Mouse (Mus musculus): ENCODE data around the gene Mrps26. TPM values are rescaled to one million over a fixed set of nuclear protein-coding genes. Genes with fewer than 3 reads are reported as not detected.

Mrps26 gene
- polyA plus RNA-seq, 1 experiment, result 95.9 TPM

DNA sequence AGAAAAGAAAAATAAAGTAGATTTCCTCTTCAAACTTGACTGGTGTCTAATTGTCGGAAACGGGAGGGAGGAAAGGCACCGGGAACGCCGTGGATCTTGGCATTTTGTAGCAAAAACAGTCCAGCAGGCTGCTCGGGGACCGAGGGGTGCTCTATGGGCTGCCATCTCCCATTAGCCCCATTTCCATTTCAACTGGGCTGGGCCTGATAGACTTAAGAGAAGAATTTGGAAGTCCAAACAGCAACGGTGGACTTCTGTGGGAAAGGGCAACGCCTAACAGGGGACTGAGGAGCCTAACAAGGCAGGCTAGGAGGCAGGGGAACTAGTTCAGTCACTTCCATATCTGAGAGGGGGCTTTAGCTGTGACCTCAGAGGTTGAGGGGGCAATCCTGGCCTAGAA, 13.5 kb downstream of the Mrps26 start:
- DNase-seq, result peak in 1 of 2 experiments; percentile 23
- WGBS, result 22% methylated on average over 9 of the region's 9 CpGs
- H3K27me3 ChIP-seq (ENCODE audit: control insufficient read depth, insufficient read depth, low read length), result no peaks in the 10 kb centered on the region; the same call in 1 of the 2 replicates
- no peak overlapping the region for H3K4me3 ChIP-seq (replicated peaks; ENCODE audit: insufficient read depth, low read depth, low read length)
- TF ChIP-seq POLR2A (IDR thresholded peaks at IDR 0.05; ENCODE audit: borderline replicate concordance, insufficient read depth, low read length), result no peak
- TF ChIP-seq CTCF (IDR thresholded peaks at IDR 0.05; ENCODE audit: borderline replicate concordance, insufficient read depth, low read depth, low read length), result no peak
- H3K27ac ChIP-seq (ENCODE audit: insufficient read depth, low read length), result no peak overlapping the region
- H3K4me1 ChIP-seq (ENCODE audit: control insufficient read depth, insufficient read depth, low read length), result peaks cover 13% of the 10 kb centered on the region; the same call in 1 of the 2 replicates

DNA sequence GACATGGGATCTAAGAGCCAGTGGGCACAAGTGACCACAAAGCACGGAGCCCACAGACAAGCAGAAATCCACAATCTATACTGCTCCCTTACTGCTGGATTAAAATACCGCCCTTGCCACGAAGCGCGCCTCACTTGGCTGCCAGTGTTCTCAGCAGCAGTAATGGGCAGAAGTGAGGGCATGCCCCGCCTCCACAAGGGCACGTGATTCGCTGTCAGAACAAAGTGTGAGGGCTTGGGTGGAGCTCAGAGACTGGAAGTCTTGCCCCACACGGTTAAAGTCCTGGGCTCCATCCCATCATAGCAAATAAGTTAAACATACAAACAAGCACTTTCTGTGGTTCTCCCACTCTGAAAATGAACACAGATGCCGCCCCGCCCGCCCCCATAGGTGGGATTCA, 14.1 kb downstream of the Mrps26 start:
- WGBS, result 5% methylated on average over 12 of the region's 12 CpGs
- peaks cover 13% of the 10 kb centered on the region; the same call in 1 of the 2 replicates for H3K4me1 ChIP-seq (ENCODE audit: control insufficient read depth, insufficient read depth, low read length)
- H3K27ac ChIP-seq (ENCODE audit: insufficient read depth, low read length), result no peak overlapping the region
- DNase-seq, result peak; percentile 23 to 30
- H3K27me3 ChIP-seq (ENCODE audit: control insufficient read depth, insufficient read depth, low read length), result no peaks in the 10 kb centered on the region; the same call in 1 of the 2 replicates
- H3K4me3 ChIP-seq (replicated peaks; ENCODE audit: insufficient read depth, low read depth, low read length), result no peak overlapping the region
- TF ChIP-seq POLR2A (IDR thresholded peaks at IDR 0.05; ENCODE audit: borderline replicate concordance, insufficient read depth, low read length) (no peak), CTCF (IDR thresholded peaks at IDR 0.05; ENCODE audit: borderline replicate concordance, insufficient read depth, low read depth, low read length) (no peak)

- peak; percentile 60 to 76 for DNase-seq
- no peaks in the 10 kb centered on the region; the same call in 1 of the 2 replicates for H3K27me3 ChIP-seq (ENCODE audit: control insufficient read depth, insufficient read depth, low read length)
- no peak overlapping the region for H3K27ac ChIP-seq (ENCODE audit: insufficient read depth, low read length)
- TF ChIP-seq POLR2A (IDR thresholded peaks at IDR 0.05; ENCODE audit: borderline replicate concordance, insufficient read depth, low read length) (no peak), CTCF (IDR thresholded peaks at IDR 0.05; ENCODE audit: borderline replicate concordance, insufficient read depth, low read depth, low read length) (peak; percentile 73; the same call in 1 of the 2 replicates)
- H3K4me1 ChIP-seq (ENCODE audit: control insufficient read depth, insufficient read depth, low read length), result peaks cover 13% of the 10 kb centered on the region; the same call in 1 of the 2 replicates
- 10% methylated on average over 11 of the region's 11 CpGs for WGBS
- no peak overlapping the region for H3K4me3 ChIP-seq (replicated peaks; ENCODE audit: insufficient read depth, low read depth, low read length)
Measured at GRCm38 (mm10) chr2:130578148-130578547, 14.6 kb downstream of the Mrps26 start.

- no peak for DNase-seq
- Histone ChIP-seq H3K27ac (ENCODE audit: insufficient read depth, low read length) (no peak overlapping the region), H3K4me1 (ENCODE audit: control insufficient read depth, insufficient read depth, low read length) (peaks cover 13% of the 10 kb centered on the region; the same call in 1 of the 2 replicates), H3K27me3 (ENCODE audit: control insufficient read depth, insufficient read depth, low read length) (no peaks in the 10 kb centered on the region; the same call in 1 of the 2 replicates), H3K4me3 (replicated peaks; ENCODE audit: insufficient read depth, low read depth, low read length) (no peak overlapping the region)
- 14% methylated on average over 8 of the region's 8 CpGs for WGBS
- TF ChIP-seq POLR2A (IDR thresholded peaks at IDR 0.05; ENCODE audit: borderline replicate concordance, insufficient read depth, low read length), result no peak
- TF ChIP-seq CTCF (IDR thresholded peaks at IDR 0.05; ENCODE audit: borderline replicate concordance, insufficient read depth, low read depth, low read length), result no peak
Measured at GRCm38 (mm10) chr2:130579791-130580190, 16.2 kb downstream of the Mrps26 start.

- DNase-seq, result no peak
- 6% methylated on average over 16 of the region's 16 CpGs for WGBS
- H3K27ac ChIP-seq (ENCODE audit: insufficient read depth, low read length), result no peak overlapping the region
- TF ChIP-seq POLR2A (IDR thresholded peaks at IDR 0.05; ENCODE audit: borderline replicate concordance, insufficient read depth, low read length) (no peak), CTCF (IDR thresholded peaks at IDR 0.05; ENCODE audit: borderline replicate concordance, insufficient read depth, low read depth, low read length) (no peak)
- peaks cover 11% of the 10 kb centered on the region; the same call in 1 of the 2 replicates for H3K4me1 ChIP-seq (ENCODE audit: control insufficient read depth, insufficient read depth, low read length)
- no peaks in the 10 kb centered on the region; the same call in 1 of the 2 replicates for H3K27me3 ChIP-seq (ENCODE audit: control insufficient read depth, insufficient read depth, low read length)
- no peak overlapping the region for H3K4me3 ChIP-seq (replicated peaks; ENCODE audit: insufficient read depth, low read depth, low read length)
Measured at GRCm38 (mm10) chr2:130581201-130581600, 17.7 kb downstream of the Mrps26 start.

GRCm38 (mm10) chr2:130582552-130582951, 19.0 kb downstream of the Mrps26 start, which contains the start of gene Avp:
Avp (minus strand) TSS chr2:130582554.
- H3K4me1 ChIP-seq (ENCODE audit: control insufficient read depth, insufficient read depth, low read length), result peaks cover 6% of the 10 kb centered on the region; the same call in 1 of the 2 replicates
- TF ChIP-seq POLR2A (IDR thresholded peaks at IDR 0.05; ENCODE audit: borderline replicate concordance, insufficient read depth, low read length), result no peak
- TF ChIP-seq CTCF (IDR thresholded peaks at IDR 0.05; ENCODE audit: borderline replicate concordance, insufficient read depth, low read depth, low read length), result no peak
- DNase-seq, result no peak
- WGBS, result 37% methylated on average over 10 of the region's 10 CpGs
- H3K27me3 ChIP-seq (ENCODE audit: control insufficient read depth, insufficient read depth, low read length), result no peaks in the 10 kb centered on the region; the same call in 1 of the 2 replicates
- H3K27ac ChIP-seq (ENCODE audit: insufficient read depth, low read length), result no peak within 1 kb of the TSS
- H3K4me3 ChIP-seq (replicated peaks; ENCODE audit: insufficient read depth, low read depth, low read length), result no peak within 1 kb of the TSS

DNA sequence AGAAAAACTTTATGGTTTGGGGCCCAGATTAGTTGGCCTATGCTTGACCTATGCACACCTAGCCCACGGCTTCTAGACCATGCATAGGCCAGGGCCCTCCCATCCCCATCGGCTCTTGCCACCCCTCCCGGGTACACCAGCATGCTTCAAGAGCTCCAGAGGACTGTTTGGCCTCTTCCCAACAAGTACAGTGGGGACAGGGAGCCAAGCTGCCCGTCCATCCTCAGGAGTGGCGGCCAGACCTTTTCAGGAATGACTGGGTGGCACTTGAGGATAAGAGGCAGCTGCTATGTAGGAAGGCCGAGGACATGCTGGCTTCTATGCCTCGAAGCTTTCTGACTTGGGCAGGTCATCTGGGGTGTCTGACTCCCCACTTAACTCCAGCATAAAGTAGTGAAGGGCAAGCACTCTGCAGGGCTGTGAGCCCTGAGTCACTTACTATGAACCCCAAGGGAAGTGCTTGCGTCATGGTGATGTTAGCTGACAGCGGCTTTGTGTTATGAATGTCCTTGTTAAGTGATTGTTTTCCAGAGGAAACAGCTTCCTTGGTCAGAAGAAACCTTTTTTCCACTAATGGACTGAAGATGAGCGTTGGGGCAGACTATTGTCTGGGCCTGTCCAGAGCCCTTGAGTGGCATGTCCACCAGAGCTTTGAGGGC, 20.5 kb downstream of the Mrps26 start:
- H3K4me1 ChIP-seq (ENCODE audit: control insufficient read depth, insufficient read depth, low read length), result peaks cover 4% of the 10 kb centered on the region; the same call in 1 of the 2 replicates
- no peak overlapping the region for H3K27ac ChIP-seq (ENCODE audit: insufficient read depth, low read length)
- no peak overlapping the region for H3K4me3 ChIP-seq (replicated peaks; ENCODE audit: insufficient read depth, low read depth, low read length)
- DNase-seq, result no peak
- no peaks in the 10 kb centered on the region; the same call in 1 of the 2 replicates for H3K27me3 ChIP-seq (ENCODE audit: control insufficient read depth, insufficient read depth, low read length)
- TF ChIP-seq CTCF (IDR thresholded peaks at IDR 0.05; ENCODE audit: borderline replicate concordance, insufficient read depth, low read depth, low read length), result no peak
- no peak for TF ChIP-seq POLR2A (IDR thresholded peaks at IDR 0.05; ENCODE audit: borderline replicate concordance, insufficient read depth, low read length)
- WGBS, result 49% methylated on average over 10 of the region's 10 CpGs

- Histone ChIP-seq H3K27ac (ENCODE audit: insufficient read depth, low read length) (no peak overlapping the region), H3K27me3 (ENCODE audit: control insufficient read depth, insufficient read depth, low read length) (no peaks in the 10 kb centered on the region), H3K4me3 (replicated peaks; ENCODE audit: insufficient read depth, low read depth, low read length) (no peak overlapping the region), H3K4me1 (ENCODE audit: control insufficient read depth, insufficient read depth, low read length) (peaks cover 3% of the 10 kb centered on the region; the same call in 1 of the 2 replicates)
- no peak for DNase-seq
- TF ChIP-seq CTCF (IDR thresholded peaks at IDR 0.05; ENCODE audit: borderline replicate concordance, insufficient read depth, low read depth, low read length) (no peak), POLR2A (IDR thresholded peaks at IDR 0.05; ENCODE audit: borderline replicate concordance, insufficient read depth, low read length) (no peak)
- WGBS, result 87% methylated on average over 6 of the region's 6 CpGs
Measured at GRCm38 (mm10) chr2:130586016-130586415, 22.5 kb downstream of the Mrps26 start.
